Mouse (Mus musculus): Measurements from ENCODE around the gene Adgrb3.

Gene Adgrb3

DNA sequence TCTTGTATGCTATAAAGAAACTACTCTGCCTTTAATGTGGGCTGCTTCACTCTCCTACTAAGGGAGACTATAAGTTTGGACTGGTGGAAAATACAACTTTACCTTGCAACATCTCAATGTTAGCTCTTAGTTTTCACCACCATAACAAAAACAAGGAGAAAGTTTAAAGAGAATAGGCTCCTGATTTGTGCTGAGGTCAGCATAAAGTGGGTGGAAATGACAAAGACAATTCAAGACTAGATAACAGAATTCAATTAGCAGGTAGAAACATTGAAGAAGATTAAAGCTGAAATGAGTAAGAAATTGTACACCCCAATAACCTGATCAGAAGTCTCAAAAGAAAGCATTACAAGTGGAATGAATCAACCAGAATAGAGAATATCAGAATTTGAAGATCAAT, 578.9 kb downstream of the Adgrb3 start:
- DNase-seq (ENCODE audit: low spot score) = no peak

DNA sequence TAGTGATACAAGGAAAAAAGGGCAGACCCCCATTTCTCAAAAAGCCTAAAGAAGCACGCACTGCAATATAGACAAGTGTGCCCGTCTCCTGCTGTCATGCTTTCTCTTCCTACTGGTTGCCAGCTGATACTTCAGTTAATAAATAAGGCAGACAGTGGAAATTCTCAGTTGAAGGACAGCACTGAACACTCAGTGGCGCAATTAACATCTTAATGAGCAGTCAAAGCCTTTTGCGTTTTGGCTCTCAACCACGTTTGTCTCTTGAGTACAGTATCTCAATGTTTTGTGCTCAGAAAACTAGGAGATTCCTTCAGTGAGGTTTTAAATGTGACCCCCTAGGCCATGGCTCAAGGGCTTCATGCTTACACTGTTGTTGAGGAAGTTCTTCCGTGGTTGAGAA, 587.1 kb downstream of the Adgrb3 start:
- no peak for DNase-seq (ENCODE audit: low spot score)

DNA sequence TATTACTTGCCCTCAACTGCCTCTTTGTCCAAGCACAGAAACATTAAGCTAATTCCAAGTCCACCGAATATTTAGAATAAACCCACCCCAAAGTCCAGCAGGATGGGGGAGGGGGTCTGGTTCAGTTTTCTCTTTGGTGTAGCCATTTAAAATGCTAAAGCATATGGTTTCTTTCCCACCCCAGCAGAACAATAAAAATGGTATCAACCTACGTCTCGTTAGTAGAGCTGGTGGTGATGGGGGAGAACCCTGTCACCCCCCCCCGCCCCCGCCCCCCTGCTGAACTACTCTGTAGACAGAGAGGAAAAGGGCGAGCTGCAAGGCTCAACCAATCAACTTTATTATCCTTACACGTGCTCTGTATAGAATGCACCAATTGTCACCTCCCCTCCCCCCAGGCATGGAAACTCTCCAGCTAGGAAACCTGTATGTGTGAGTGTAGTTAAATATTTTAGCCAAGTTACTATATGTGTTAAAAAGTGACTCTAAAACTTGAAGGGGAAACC, 600.2 kb downstream of the Adgrb3 start:
- DNase-seq (ENCODE audit: low spot score) = no peak

DNA sequence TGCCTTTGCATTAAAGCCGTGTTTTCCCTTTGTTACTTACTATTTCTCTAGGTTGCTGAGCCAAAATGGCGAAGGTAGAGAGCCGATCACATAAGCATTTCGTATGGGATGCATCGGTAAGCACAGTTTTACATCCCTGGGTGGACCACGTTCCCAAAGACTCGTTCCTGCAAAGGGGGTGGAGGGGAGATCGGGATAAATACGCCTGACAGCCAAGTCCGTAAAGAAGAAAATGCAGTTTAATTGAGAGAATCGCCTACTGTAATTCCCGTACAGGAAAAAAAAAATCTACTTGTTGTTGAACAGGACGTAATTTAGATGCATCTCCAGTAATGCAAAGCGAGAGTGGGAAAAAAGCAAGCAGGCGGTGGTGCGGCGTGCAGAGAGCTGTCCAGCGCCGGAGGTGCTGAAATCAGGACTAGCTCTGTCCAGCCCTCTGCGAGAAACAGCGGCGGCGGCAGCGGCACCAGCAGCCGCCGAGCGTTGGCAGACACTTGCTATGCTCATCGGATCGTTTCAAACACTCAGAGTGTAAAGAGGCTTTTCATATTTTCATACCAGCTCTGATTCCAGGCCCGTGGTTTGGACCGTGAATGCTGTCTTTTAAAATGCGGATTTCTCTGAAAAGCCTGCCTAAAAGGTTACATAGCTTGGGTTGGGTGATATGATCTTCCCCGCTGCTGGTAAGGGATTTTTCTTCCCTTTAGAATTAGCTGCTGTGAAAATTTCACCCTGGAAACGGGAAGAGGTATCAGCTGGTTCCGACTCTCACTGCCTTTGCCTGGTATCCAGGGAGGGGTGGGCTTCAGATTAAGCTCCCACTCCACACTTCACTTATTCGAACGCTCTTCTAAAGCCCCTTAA, 600.9 kb downstream of the Adgrb3 start:
- peak; percentile 71 for DNase-seq (ENCODE audit: low spot score)

DNA sequence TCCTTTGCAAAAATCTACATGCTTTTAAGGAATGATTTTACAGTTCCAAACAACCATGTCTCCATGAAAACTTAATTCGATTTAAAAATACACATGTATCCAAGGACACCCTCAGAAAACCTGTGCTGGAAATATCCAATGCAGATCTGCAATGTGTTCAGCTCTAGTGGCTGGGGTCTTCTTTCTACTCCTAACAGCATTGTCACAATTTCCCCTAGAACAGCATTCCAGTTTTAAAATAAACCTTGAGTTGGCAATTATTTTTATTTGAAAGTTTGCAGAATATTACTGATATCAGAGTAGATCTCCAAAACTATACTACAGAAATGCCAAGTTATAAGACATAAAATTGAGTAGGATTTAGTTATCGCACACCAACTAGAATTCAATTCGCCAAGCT, 601.6 kb downstream of the Adgrb3 start:
- DNase-seq (ENCODE audit: low spot score) = no peak

DNA sequence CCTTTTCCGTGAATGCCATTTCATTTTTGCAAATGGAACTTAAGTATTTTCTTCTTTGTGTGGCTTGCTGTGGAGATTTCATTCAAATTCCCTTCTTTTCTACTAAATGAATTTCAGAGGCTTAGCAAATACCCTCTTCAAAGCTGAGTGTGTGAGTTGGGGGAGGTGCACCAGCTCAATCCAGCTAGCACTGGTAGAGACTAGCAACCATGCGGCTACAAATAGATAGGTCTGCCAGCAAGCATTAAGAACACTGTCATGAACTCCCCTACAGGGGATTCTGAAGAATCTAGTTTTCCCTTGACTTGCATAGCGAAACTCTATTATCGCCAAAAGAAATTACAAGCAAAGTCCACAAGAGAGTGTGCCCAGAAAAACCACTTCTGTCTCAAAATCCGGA, 624.9 kb downstream of the Adgrb3 start:
- no peak for DNase-seq (ENCODE audit: low spot score)

DNA sequence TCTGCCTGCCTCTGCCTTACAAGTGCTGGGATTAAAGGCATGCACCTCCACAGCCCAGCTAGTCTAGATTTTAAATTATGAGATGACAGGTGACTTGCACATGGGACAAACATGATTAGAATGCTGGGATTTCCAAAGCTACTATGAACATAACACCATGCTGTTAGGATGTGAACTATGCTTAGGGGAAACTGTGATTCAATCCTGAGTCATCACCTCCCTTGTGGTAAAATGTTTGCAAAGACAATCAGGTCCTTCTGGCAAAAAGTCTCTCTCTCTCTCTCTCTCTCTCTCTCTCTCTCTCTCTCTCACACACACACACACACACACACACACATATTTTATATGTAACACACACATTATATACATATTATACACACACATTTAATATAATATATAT, 630.1 kb downstream of the Adgrb3 start:
- DNase-seq (ENCODE audit: low spot score) = no peak

DNA sequence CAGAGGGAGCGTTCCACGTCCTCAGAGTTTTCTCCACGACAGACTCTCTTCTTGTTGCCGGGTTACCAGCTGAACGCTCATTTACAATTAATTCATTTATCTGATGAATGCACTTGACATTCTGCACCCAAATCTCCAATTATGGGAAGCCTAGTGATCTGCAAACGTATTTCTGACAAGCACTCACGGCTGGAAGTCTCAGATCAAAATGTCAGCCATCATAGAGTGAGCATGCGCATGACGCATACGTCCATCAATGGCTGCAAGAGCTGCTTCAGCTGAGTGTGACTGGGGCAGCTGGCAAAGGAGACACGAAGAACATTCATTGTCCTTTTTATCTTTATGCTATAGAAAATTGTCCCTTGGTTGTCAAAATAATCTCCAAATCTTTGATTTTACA, 637.5 kb downstream of the Adgrb3 start:
- no peak for DNase-seq (ENCODE audit: low spot score)

DNA sequence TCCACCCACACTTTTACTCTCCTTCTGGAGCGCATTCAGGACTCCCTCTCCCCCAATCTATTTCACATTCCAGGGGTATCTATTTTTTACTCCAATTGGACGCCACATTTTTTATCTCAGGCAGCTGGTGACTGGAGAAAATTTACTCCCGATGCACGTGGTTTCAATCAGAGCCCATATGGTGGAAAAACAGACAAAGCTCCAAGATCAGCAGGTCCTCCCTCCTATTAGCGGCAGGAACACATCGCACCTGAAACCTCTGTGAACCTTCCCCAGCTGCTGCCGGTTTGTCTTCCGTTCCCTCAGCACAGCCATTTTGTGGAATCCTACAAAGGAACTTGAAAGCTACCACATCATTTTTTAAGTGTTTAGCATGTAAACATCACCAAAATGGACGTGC, 640.2 kb downstream of the Adgrb3 start:
- no peak for DNase-seq (ENCODE audit: low spot score)

DNA sequence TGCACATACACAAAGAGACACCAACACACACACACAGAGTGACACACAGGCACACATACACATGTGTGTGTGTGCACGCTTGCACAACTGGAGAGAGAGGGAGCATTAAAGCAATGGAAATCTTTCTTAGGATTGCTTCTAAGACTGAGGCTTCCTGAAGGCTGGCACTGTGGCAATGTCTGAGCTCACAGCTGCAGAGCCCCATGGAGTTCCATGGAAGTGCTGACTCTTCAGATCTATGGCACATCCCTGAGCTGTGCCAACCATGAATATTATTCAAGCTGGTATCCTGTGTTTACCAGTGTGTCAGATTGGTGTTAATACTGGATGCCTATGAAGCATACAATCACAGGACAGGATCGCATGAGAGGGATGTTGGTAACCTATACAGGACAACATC, 643.6 kb downstream of the Adgrb3 start:
- no peak for DNase-seq (ENCODE audit: low spot score)

DNA sequence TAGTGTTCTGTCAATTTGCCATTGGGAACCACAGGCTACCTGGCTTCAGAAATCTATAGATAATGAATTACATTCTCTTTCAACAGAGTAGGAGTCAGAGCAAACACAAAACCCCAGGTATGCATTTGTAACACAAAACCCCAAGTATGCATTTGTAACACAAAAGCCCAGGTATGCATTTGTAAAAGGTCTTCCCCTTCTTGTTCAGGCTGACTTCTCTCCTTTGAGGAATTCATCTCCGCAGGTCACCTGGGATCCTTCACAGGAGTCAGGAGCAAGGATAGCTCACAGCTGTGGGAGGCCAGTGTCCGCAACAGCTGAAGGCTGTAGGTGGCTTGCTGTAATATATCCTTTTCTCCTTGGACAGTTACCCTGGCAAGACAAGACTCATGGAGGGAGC, 647.6 kb downstream of the Adgrb3 start:
- no peak for DNase-seq (ENCODE audit: low spot score)

DNA sequence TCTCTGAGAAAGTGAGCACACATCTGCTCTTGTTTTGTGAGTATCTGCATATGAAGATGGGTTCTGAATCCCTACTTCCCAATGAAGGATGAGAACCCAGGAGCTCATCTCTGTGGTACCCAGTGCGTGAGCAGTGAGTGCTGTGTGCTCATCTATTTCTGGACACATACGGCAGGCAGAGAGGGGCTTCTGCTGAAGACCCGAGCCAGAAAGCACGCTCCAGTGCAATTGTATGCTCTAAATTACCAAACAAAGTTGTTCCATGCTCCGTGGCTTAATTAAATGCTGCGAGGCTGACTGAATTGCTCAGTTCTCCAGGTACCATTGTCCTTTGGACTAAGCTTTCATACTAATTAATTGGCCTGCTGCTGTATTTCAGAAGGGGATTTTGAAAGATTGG, 648.9 kb downstream of the Adgrb3 start:
- DNase-seq (ENCODE audit: low spot score) = no peak

DNA sequence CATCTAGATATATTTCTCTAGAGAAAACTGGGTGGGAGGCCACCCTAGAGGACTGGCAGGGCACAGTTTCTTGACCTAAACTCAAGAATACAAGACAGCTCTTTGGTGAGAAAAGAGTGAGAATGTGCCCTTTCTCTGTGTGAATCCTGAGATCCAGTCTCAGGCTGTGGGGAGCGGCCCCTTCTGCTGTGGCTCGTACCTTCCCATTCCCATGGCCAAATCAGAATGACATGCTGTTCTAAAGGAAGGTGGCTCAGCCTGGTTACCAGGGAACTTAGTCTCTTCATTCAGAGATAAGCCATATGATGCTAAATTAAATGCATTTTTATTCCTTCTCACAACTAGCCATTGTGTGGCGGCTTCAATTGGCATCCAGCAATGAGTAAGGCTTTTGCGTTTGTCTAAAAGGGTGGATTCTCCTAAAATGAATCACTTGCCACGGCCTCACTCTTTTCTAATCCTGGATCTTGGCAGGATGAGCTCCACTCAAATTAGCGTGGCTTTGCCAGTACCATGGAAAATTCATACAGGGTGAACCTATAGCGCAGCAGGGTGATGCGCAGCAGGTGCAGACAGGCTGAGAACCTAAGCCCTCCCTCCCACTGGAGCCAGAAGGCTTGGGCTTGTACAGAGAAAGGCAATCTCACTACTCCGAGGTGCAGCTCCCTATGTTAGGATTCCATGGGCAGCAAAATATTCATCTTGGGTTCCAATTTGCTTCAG, 649.5 kb downstream of the Adgrb3 start:
- DNase-seq (ENCODE audit: low spot score) = no peak

DNA sequence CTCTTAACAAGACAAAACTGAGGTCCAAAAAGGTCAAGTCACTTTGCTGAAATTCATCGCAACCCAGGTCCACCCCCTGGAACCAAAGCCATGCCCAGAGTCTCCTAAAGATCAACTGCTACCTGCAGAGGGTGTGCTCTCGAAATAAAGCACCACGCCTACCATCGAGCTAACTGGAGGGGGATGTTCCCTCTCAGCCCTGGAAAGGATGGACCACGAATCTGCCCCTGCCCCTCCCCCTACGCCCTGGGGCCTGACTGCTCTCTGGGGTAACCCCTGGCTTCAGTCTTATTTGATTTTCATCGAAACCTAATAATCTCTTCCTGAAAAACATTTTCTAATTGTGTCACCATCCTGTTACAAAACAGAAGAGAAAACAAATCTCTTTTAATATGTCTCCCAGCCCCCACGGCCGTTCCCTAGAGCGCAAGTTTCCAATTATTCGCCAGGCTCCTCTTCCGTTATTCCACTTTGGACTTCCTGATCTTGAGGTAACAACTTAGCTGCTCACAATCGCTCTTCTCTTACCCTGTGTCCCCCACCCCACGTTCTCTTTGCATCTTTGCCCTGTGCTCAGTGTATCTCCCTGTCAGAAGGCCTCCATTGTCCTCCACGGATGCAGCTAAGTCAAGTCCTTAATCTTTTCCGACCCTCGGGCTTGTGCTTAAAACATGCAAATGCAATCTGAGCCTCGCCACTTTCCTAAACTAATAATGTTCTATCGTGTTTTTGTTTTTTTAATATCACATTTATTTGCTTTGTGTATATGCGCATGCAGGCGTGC, 651.0 kb downstream of the Adgrb3 start:
- no peak for DNase-seq (ENCODE audit: low spot score)

DNA sequence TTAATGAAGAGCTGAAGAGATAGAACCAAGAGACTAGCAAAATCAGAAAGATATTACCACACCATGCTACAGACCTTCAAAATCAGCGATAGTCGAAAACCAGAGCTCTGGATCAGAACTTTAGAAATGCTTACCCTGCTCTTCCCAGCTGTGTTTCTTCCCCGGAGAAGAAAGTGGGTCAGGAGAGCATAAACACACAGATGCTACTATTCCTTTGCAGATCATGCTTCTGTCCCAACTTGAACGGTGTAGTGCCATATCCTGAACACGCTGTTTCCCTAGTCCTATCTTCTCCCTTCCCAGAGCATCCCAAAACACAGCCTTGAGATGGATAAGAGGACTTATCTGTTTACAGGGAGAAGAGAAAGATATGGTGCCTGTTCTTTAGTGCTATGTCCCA, 662.4 kb downstream of the Adgrb3 start:
- DNase-seq (ENCODE audit: low spot score) = no peak

DNA sequence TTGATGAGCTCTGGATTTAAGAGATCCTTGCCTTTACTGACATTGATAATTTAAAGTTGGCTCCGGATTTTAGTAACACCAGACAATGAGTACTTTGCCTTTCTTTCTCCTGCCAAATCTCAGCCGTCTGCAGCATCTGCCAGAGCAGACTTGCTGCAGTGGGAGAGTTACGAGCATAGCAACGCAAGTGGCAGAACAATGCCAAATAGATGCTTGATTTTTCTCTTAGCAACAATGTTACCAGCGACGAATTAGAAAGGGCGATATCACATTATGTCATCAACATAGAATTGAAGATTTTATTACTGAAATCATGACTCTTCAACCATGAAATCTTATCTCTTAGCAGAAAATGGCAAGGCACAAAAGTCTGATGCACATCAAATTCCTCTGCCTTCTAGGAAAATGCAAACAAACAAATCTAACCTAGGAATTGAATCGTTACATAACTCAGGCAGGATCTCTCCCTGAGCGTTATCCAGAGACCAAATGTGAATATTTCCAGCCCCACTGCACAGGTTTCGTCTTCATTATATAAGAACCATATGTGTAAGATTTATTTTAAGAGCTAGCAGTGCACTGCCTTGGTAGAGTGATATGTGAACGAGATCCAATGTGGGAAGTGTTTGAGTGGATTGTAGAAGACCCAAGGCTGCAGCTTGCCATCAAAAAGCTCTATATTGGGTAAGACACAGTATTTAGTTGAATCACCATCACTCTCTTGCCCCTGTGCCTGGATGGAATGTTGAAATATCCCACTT, 663.3 kb downstream of the Adgrb3 start:
- DNase-seq (ENCODE audit: low spot score) = no peak

DNA sequence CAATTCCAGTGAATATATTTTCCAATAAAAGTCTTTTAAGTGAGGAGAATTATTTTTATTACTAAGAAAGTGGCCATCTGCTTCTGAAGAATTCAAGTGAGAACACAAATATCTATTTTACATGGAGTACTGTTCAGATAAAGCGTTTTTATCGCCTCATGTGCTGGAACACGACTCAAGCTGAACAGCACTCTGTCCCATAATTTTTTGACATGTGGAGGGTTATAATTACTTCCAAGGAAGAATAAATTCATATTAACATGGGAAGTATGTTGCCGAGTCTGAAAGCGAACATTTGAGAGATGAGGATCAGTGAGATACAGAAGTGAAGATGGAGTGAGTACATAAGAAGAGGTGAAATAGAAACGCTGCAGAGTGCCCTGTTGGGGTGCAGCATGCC, 665.9 kb downstream of the Adgrb3 start:
- DNase-seq (ENCODE audit: low spot score) = no peak

DNA sequence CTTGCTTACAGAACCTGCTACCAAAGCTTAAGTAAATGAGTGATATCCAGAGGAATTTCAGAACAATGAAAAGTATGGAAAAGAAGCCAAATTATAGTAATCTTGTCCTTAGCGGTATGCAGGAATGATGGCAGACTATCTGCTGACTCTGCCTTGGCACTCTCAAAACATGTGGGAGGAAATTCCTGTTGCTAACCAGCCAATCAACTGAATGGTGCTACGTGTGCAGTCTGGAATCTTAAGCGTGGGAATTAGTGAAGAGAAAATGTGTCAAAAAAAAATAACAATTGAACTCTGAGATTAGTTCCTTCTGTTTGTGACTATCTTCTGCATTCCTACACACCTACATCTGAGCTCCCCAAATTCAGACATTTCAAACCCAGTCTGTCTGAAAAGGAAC, 683.3 kb downstream of the Adgrb3 start:
- no peak for DNase-seq (ENCODE audit: low spot score)

DNA sequence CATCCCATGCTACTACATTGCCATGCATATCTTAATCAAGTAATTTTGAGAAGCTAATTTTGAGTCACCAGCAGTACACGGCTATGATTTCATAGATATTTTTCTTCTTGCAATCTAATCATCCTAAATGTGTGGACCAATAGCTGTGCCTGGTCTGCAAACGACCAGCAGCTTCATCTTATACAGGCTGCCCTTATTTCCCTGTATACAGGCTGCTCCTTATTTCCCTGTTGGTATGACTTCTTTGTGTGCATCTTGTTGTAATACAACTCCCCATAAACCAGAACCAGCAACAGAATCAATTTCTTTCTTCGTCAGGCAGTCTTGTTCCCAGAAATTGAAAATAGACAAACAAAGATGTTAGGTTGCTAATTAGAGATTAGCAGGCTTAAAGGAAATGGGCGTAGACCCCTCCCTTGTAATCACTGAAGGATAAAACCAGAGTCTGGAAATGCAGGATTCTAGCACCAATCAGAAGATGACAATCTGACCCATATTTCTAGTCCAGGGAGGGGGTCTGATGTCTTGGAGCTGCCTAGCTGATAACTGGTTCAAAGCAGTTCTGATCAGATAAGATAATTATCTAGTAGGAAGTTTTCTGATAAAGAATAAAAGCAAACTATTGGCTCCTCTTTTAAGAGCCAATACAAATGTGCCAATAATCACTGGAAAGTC, 697.2 kb downstream of the Adgrb3 start:
- no peak for DNase-seq (ENCODE audit: low spot score)

DNA sequence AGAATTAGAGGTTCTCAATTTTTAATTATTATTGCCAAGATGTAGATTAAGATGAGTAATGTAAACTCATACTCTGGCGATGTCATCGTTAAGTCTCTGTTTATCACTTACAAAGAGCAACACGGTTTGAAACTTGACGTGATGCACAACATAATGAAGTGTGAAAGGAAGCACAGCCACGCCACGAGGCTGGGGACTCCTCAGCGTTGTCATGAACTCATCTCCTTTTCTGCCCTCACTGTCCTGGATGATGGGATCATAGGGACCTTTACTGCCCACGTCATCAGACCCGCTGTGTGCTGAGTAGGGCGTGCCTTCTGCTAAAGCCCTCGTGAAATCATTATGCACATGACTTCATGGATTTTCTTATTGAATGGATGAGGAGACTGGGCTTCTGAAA, 714.0 kb downstream of the Adgrb3 start:
- DNase-seq (ENCODE audit: low spot score) = no peak

DNA sequence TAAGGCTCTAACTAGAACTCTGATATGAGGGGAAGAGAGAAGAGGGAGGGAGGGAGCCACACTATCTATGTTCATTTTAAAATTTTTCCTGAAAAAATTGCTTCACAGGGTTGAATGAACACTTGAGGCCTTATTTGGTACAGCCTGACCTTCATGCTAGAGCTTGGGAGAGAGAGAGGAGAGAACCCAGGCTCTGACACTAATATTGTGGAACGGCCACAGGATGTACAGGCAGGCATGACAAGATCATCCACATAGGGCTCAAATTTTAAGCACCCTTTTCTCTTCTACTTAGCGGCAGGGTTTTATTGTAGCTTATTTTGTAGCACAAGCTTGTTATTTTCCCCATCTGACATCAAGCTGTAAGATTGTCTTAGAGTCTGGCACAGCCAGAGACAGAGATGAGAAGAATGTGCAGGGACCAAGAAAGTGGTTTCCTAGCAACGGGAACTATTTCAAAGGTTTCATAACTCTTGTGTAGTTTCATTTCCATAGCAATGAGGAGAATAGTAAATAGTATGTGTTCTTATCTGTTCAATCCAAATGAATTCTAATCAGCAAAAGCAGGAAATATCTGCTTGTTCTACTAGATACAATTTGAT, 721.9 kb downstream of the Adgrb3 start:
- no peak for DNase-seq (ENCODE audit: low spot score)

Data from urinary bladder, postnatal 25 days (tissue).